Mouse (Mus musculus): ENCODE measurements around the gene Osbpl9. TPM values are rescaled to one million over a fixed set of nuclear protein-coding genes. Genes with fewer than 3 reads are reported as not detected.

Osbpl9 gene
- polyA plus RNA-seq, 1 experiment from 2014 or later: 28.6 TPM

- peaks cover 27% of the 10 kb centered on the region for H3K36me3 ChIP-seq (ENCODE audit: control insufficient read depth, insufficient read depth)
- 82% methylated on average over 2 of the region's 2 CpGs for WGBS (ENCODE audit: insufficient replicate concordance)
- H3K4me2 ChIP-seq (ENCODE audit: low read depth, low read length): no peak overlapping the region
- no peaks in the 10 kb centered on the region for H3K9me3 ChIP-seq (replicated peaks; ENCODE audit: control insufficient read depth, low read length)
- no peaks in the 10 kb centered on the region for H3K27me3 ChIP-seq (ENCODE audit: control insufficient read depth, insufficient read depth, low read depth, low read length)
- no peak overlapping the region for H3K4me3 ChIP-seq (ENCODE audit: low read depth, low read length)
- no peak overlapping the region for H3K9ac ChIP-seq (ENCODE audit: low read depth, low read length)
- no peak for ATAC-seq (ENCODE audit: low read depth)
- H3K27ac ChIP-seq (ENCODE audit: low read length): no peak overlapping the region
- H3K4me1 ChIP-seq (ENCODE audit: control insufficient read depth, low read depth, low read length): no peaks in the 10 kb centered on the region
These were observed 171.8 kb downstream of the Osbpl9 start for GRCm38 (mm10) chr4:109030266-109030665.

DNA sequence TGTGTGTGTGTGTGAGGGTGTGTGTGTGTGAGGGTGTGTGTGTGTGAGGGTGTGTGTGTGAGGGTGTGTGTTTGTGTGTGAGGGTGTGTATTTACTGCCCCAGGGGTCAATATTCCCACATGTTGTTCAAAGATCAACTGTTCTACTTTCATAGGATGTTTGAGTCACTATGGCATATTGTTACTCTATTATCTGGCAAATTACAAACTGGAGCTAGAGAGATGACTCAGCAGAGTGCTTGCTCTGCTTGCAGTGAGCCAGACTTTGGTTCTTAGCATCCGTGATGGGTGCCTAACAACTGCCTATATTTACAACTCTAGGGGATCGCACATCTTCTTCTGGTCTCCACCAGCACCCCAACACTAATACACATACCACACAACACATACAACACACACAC lies 172.2 kb downstream of the Osbpl9 start:
- Histone ChIP-seq H3K9ac (ENCODE audit: low read depth, low read length) (no peak overlapping the region), H3K4me3 (ENCODE audit: low read depth, low read length) (no peak overlapping the region), H3K36me3 (ENCODE audit: control insufficient read depth, insufficient read depth) (peaks cover 29% of the 10 kb centered on the region), H3K4me2 (ENCODE audit: low read depth, low read length) (no peak overlapping the region), H3K27ac (ENCODE audit: low read length) (no peak overlapping the region), H3K9me3 (replicated peaks; ENCODE audit: control insufficient read depth, low read length) (no peaks in the 10 kb centered on the region), H3K4me1 (ENCODE audit: control insufficient read depth, low read depth, low read length) (no peaks in the 10 kb centered on the region), H3K27me3 (ENCODE audit: control insufficient read depth, insufficient read depth, low read depth, low read length) (no peaks in the 10 kb centered on the region)
- 79% methylated on average over 2 of the region's 2 CpGs for WGBS (ENCODE audit: insufficient replicate concordance)
- ATAC-seq (ENCODE audit: low read depth): no peak

DNA sequence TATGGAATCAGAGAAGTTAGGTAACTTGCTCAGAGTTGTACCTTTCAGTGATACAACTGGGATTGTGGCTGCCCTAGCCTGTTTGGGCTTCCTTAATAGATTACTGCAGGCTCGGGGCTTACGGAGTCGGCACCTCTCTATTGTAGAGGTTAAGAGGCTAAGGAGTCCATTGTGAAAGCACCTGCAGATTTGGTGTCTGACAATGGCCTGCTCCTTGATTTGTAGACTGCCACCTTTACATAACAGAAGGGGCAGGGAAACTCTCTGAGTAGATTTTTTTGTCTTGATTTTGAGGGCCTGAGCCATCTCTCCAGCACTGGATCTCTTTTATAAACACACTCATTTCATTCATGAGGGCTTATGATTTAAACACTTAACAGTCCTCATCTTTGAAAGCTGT lies 175.5 kb downstream of the Osbpl9 start:
- no peak overlapping the region for H3K4me3 ChIP-seq (ENCODE audit: low read depth, low read length)
- ATAC-seq (ENCODE audit: low read depth): no peak
- no peaks in the 10 kb centered on the region for H3K27me3 ChIP-seq (ENCODE audit: control insufficient read depth, insufficient read depth, low read depth, low read length)
- no peaks in the 10 kb centered on the region for H3K4me1 ChIP-seq (ENCODE audit: control insufficient read depth, low read depth, low read length)
- WGBS (ENCODE audit: insufficient replicate concordance): 90% methylated on average over 3 of the region's 3 CpGs
- no peak overlapping the region for H3K9ac ChIP-seq (ENCODE audit: low read depth, low read length)
- H3K36me3 ChIP-seq (ENCODE audit: control insufficient read depth, insufficient read depth): peaks cover 18% of the 10 kb centered on the region
- H3K27ac ChIP-seq (ENCODE audit: low read length): no peak overlapping the region
- H3K9me3 ChIP-seq (replicated peaks; ENCODE audit: control insufficient read depth, low read length): no peaks in the 10 kb centered on the region
- H3K4me2 ChIP-seq (ENCODE audit: low read depth, low read length): no peak overlapping the region

- Histone ChIP-seq H3K9ac (ENCODE audit: low read depth, low read length) (no peak overlapping the region), H3K27ac (ENCODE audit: low read length) (no peak overlapping the region), H3K4me3 (ENCODE audit: low read depth, low read length) (no peak overlapping the region), H3K36me3 (ENCODE audit: control insufficient read depth, insufficient read depth) (peaks cover 18% of the 10 kb centered on the region), H3K4me1 (ENCODE audit: control insufficient read depth, low read depth, low read length) (no peaks in the 10 kb centered on the region), H3K9me3 (replicated peaks; ENCODE audit: control insufficient read depth, low read length) (no peaks in the 10 kb centered on the region), H3K27me3 (ENCODE audit: control insufficient read depth, insufficient read depth, low read depth, low read length) (no peaks in the 10 kb centered on the region), H3K4me2 (ENCODE audit: low read depth, low read length) (no peak overlapping the region)
- no peak for ATAC-seq (ENCODE audit: low read depth)
- WGBS (ENCODE audit: insufficient replicate concordance): 56% methylated on average over 3 of the region's 3 CpGs
These were observed 177.0 kb downstream of the Osbpl9 start for GRCm38 (mm10) chr4:109025061-109025460.

DNA sequence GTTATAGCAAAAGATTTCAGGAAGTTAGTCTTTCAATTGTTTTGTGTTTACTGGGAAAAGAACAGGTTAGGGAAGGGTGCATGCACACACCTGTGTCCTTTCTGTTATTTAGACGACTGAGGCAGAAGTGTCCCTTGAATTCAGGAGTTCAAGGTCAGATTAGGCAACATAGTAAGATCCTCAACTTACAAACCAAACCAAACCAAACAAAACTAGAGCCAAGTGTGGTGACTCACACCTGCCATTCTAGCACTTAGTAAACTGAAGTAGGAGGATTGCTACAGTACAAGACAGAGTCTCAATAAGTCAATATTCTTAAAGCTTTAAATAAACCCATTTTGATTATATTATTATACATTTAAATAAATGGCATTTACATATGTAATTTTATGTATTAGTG lies 180.1 kb downstream of the Osbpl9 start:
- no peak overlapping the region for H3K9ac ChIP-seq (ENCODE audit: low read depth, low read length)
- no peak overlapping the region for H3K27ac ChIP-seq (ENCODE audit: low read length)
- no peak for ATAC-seq (ENCODE audit: low read depth)
- H3K4me2 ChIP-seq (ENCODE audit: low read depth, low read length): no peak overlapping the region
- no peaks in the 10 kb centered on the region for H3K27me3 ChIP-seq (ENCODE audit: control insufficient read depth, insufficient read depth, low read depth, low read length)
- no peaks in the 10 kb centered on the region for H3K9me3 ChIP-seq (replicated peaks; ENCODE audit: control insufficient read depth, low read length)
- 43% methylated on average over 1 of the region's 1 CpGs for WGBS (ENCODE audit: insufficient replicate concordance)
- peaks cover 11% of the 10 kb centered on the region for H3K36me3 ChIP-seq (ENCODE audit: control insufficient read depth, insufficient read depth)
- H3K4me3 ChIP-seq (ENCODE audit: low read depth, low read length): no peak overlapping the region
- H3K4me1 ChIP-seq (ENCODE audit: control insufficient read depth, low read depth, low read length): no peaks in the 10 kb centered on the region

- 65% methylated on average over 4 of the region's 4 CpGs for WGBS (ENCODE audit: insufficient replicate concordance)
- Histone ChIP-seq H3K36me3 (ENCODE audit: control insufficient read depth, insufficient read depth) (peaks cover 8% of the 10 kb centered on the region), H3K4me1 (ENCODE audit: control insufficient read depth, low read depth, low read length) (no peaks in the 10 kb centered on the region), H3K27ac (ENCODE audit: low read length) (no peak overlapping the region), H3K4me3 (ENCODE audit: low read depth, low read length) (no peak overlapping the region), H3K9ac (ENCODE audit: low read depth, low read length) (no peak overlapping the region), H3K9me3 (replicated peaks; ENCODE audit: control insufficient read depth, low read length) (no peaks in the 10 kb centered on the region), H3K27me3 (ENCODE audit: control insufficient read depth, insufficient read depth, low read depth, low read length) (no peaks in the 10 kb centered on the region), H3K4me2 (ENCODE audit: low read depth, low read length) (no peak overlapping the region)
- ATAC-seq (ENCODE audit: low read depth): no peak
These were observed 182.8 kb downstream of the Osbpl9 start for GRCm38 (mm10) chr4:109019301-109019700.

GRCm38 (mm10) chr4:109017441-109017840 lies 184.6 kb downstream of the Osbpl9 start:
- H3K27me3 ChIP-seq (ENCODE audit: control insufficient read depth, insufficient read depth, low read depth, low read length): no peaks in the 10 kb centered on the region
- H3K27ac ChIP-seq (ENCODE audit: low read length): no peak overlapping the region
- H3K9ac ChIP-seq (ENCODE audit: low read depth, low read length): no peak overlapping the region
- H3K4me2 ChIP-seq (ENCODE audit: low read depth, low read length): no peak overlapping the region
- peaks cover 8% of the 10 kb centered on the region for H3K36me3 ChIP-seq (ENCODE audit: control insufficient read depth, insufficient read depth)
- 87% methylated on average over 7 of the region's 7 CpGs for WGBS (ENCODE audit: insufficient replicate concordance)
- H3K4me1 ChIP-seq (ENCODE audit: control insufficient read depth, low read depth, low read length): no peaks in the 10 kb centered on the region
- H3K4me3 ChIP-seq (ENCODE audit: low read depth, low read length): no peak overlapping the region
- no peaks in the 10 kb centered on the region for H3K9me3 ChIP-seq (replicated peaks; ENCODE audit: control insufficient read depth, low read length)
- no peak for ATAC-seq (ENCODE audit: low read depth)

GRCm38 (mm10) chr4:109014091-109014490 lies 188.0 kb downstream of the Osbpl9 start:
- ATAC-seq (ENCODE audit: low read depth): no peak
- WGBS (ENCODE audit: insufficient replicate concordance): 84% methylated on average over 4 of the region's 4 CpGs
- Histone ChIP-seq H3K9me3 (replicated peaks; ENCODE audit: control insufficient read depth, low read length) (no peaks in the 10 kb centered on the region), H3K4me3 (ENCODE audit: low read depth, low read length) (no peak overlapping the region), H3K4me2 (ENCODE audit: low read depth, low read length) (no peak overlapping the region), H3K36me3 (ENCODE audit: control insufficient read depth, insufficient read depth) (peaks cover 5% of the 10 kb centered on the region; the same call in 1 of the 2 replicates), H3K9ac (ENCODE audit: low read depth, low read length) (no peak overlapping the region), H3K27ac (ENCODE audit: low read length) (no peak overlapping the region), H3K4me1 (ENCODE audit: control insufficient read depth, low read depth, low read length) (no peaks in the 10 kb centered on the region), H3K27me3 (ENCODE audit: control insufficient read depth, insufficient read depth, low read depth, low read length) (no peaks in the 10 kb centered on the region)

Measured in liver, embryonic 16.5 days (tissue).